Mouse (Mus musculus): ENCODE data around the gene Arid3a.

Gene Arid3a

DNA sequence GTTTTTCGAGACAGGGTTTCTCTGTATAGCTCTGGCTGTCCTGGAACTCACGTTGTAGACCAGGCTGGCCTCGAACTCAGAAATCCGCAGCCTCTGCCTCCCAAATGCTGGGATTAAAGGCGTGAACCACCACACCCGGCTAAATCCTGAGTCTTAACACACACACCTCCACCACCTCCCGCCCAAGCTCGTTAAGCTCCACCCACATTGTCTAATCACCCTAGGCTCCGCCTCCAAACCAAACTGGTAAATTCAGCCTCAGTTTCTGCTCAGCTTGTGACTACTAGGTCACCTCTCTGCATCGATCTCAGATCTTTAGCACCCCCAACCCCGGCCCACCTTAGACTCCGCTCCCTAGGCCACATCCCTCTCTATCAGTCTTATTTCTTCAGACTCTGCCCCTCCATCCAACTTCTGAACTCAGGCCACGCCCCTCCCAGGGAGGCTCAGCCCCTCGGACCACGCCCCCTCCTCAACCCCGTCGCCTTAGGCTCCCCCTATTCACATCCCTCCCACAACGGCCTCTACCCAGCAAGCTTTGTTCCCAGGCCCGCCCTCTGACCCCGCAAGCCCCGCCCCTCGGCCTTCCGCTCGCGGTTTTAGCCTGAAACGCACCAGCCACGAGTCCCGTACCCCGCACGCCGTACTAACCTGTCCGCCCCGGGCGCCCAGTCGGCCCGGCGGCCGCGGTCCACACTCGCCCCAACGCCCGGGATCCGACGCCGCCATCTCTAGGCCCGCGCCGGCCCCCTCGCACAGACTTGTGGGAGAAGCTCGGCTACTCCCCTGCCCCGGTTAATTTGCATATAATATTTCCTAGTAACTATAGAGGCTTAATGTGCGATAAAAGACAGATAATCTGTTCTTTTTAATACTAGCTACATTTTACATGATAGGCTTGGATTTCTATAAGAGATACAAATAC is 18.4 kb upstream of the Arid3a start, which contains the start of gene Med16:
Gene Med16, minus strand, starts transcription at position 757 of the 925 bp plus-strand sequence.
- DNase-seq (ENCODE audit: low spot score in 2 of 2), result peak; percentile 96

DNA sequence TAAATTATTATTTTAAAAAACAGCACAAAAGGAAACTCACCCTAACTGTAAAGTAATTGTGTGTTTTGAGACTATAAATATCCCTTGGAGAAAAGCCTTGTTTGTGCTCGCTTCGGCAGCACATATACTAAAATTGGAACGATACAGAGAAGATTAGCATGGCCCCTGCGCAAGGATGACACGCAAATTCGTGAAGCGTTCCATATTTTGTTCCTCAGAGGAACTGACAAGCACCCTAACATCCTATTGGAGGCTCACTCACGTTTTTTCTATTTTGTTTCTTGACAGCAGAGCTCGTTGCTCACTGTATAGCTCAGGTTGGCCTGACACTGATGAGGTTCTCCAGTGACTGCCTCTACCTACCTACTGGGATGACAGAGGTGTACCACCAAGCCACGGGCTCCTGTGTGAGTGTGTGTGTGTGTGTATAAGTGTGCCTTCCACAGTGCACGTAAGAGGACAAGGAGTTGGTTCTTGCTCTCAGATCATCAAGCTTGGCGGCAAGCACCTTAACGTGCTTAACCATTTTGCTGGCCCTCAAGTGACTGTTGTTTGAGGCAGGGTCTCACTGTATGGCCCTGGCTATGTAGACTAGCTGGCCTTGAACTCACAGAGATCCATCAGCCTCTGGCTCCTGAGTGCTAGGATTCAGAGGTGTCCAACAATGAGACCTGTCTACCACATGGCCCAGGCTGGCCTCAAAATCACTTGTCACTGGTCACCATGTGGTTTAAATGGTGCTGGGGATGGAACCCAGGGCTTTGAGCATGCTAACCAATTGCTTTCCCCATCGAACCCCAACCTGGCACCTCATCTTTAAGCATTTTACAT is 17.5 kb upstream of the Arid3a start:
- DNase-seq (ENCODE audit: low spot score in 2 of 2), result peak; percentile 47 to 62

DNA sequence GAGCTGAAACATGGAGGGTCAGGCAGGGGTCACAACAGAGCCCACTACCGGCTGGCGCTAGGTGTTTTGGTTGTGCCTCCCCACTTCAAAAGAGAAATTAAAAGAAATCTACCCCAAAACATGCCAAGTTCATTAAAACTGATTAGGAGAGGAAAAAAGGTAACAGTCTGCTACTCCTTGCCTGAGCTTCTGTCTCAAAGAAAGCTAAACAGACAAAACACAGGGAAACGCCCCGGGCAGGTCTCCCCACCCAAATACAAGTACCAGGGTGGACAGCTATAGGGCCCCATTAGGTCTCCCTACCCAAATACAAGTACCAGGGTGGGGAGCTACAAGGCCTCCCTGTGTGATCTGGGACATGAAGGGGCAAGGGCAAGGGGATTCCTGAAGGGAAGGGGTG is 16.3 kb upstream of the Arid3a start, which contains the start of gene Gm26602:
Gene Gm26602, plus strand, starts transcription at position 301 of the 400 bp plus-strand sequence.
- no peak for DNase-seq (ENCODE audit: low spot score in 2 of 2)

DNA sequence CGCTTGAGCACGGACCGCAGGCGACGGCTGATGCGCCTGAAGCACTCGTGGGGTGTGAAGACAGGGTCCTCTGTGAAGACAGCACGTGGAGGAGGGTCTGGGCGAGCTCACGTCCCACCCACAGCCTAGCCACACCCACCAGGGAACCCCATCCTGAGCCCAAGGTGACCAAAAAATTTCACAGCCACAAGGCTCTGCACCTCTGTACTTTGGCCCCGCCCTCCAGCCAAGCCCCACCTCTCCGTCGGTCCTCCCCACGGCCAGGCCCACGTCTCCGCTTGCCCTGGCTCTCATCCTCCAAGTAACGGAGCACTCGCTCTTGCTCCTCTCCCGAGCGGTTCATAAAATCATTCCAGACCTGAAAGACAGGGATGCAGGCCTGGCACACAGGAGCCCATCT is 14.4 kb upstream of the Arid3a start:
- no peak for DNase-seq (ENCODE audit: low spot score in 2 of 2)

DNA sequence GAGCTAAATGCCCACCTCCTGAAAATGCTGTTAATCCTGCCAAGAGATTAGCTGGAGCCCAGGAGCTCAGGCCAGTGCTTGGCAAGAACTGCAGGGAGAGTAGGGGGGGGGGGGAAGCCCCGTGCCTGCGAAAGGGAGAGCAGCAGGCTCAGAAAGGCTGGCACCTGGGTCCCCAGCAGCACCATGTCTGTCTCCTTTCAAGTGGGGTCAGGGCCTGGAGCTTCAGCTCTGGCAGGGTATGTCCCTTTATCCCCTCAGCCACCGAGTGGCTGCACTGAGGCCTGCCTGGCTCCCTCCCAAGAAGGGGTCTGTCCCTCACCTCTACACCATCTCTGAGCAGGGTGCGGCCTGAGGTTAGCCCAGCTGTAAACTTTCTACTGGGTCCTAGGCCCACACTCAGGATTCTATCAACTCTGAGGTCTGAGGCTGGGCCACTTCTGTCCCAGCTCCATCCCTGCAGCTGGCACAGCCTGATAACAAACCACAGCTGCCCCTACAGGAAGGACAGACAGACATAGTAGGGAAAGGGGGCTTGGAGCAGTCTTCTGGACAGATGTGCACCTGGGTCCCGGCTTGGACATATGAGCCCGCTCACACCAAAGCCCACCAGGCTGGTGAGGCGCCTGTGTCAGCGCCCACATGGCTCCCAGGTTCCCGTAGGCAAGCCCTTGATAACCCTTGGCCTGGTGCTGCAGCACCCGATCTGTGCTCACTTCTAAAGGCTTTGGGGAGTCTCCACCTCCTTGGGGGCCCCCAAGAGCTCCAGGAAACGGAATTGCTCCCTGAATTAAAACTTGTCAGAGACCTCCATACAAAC is 12.5 kb upstream of the Arid3a start:
- no peak for DNase-seq (ENCODE audit: low spot score in 2 of 2)

DNA sequence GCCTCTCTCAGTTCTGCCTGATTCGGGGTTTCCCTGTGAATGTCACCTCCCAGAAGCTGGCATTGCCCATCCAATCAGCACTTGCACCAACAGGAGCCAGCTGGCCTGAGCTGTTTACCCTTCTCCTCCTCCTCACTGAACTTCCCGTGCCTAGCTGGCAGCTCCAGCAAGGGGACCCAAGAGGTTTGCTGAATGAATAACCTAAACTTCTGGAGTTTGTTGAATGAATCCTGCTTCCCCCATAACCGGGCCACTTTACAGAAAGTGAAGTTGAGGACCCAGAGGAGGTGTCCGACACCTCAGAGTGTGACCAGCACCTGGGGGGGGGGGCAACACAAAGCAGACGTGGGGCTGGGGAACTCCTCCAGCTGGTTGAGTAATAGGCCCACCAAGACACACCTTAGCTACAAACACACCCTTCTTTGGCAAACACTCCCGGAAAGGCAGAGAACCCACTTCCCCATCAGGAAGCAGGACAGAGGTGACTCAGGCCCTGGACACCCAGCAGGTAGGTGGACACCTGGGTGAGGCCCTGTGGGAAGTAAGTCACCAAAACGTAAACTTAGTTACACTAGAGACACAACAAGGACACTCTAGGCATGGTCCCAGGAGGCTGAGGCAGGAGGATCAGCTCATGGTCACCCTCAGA is 11.8 kb upstream of the Arid3a start:
- DNase-seq (ENCODE audit: low spot score in 2 of 2), result no peak

DNA sequence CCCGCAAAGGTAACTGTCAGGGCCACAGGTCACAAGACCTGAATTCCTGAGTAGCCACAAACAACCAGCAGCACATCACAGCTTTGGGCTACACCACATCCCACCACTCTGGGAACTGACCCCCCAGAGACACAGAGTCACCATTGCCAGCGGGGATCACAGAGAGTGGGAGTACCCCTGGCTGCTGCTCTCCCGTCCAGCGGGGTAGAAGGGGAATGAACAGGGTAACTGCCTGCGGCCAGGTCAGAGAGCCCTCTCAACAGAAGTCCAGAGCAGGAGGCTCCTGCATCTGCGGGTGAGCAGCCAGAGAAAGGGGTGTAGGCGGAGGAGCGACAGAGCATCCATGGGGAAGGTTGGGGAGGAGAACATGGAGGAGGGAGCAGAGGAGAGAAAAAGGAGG is 10.8 kb upstream of the Arid3a start:
- DNase-seq (ENCODE audit: low spot score in 2 of 2), result no peak

DNA sequence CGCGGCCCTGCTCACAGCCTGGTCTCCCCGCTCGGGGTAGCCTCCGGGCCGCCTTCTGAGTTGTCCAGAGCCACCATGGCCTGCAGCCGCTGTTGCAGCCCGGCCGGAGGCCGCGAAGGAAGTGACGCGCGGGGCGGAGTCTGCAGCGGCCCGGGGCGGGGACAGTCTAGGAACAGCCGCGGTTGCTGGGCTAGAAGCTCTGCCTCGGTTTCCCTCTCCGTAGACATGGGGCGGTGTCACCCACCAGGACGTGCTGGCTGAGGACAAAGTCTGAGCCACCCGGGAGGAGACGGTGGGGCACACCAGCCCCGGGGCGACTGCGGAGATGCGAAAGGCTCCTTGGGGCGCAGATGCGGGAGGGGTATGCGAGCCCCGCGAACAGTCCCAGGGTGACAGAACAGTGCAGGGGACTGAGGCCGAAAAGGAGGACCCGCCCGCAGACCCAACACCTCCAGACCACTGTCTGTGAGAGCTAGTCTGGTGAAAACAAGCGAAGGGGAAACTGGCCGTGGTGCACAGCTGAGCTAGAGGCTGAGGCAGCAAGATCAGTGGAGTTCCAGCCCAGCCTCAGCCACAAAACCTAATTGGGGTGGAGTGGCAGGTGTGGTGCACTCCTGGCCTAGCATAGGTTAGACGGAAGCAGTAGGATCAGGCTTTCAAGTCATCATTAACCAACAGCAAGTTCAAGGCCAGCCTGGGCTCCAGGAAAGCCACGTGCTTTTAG is 9.9 kb upstream of the Arid3a start, which contains the start of gene Kiss1r:
Gene Kiss1r, plus strand, starts transcription at position 164 of the 724 bp plus-strand sequence.
- peak; percentile 85 to 87 for DNase-seq (ENCODE audit: low spot score in 2 of 2)

DNA sequence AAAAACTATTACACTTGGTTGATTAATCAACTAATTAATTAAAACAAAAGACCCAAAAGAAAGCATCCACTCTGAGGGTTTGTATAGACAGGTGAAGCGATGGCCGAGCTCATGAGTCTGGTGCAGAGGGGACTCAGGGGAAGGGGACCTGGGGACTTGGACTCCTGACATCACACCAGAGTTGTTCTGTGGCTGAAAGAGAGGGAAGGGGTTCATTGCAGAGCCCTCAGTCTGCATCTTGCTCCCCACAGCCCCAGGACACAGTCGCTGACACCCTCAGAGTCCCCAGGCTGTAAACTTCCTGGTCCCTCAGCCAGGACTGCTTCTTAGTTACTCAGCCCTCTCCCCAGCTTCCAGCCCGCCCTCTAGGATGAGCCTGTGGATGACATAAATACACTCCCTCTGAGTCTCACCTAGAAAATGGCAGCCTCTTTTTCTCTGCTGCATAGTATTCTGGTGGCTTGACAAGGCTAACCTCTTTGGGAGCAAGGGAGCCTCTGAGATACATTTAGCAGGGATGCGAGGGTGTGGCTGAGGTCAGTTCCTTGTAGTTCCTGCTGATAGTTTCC is 9.2 kb upstream of the Arid3a start:
- no peak for DNase-seq (ENCODE audit: low spot score in 2 of 2)

DNA sequence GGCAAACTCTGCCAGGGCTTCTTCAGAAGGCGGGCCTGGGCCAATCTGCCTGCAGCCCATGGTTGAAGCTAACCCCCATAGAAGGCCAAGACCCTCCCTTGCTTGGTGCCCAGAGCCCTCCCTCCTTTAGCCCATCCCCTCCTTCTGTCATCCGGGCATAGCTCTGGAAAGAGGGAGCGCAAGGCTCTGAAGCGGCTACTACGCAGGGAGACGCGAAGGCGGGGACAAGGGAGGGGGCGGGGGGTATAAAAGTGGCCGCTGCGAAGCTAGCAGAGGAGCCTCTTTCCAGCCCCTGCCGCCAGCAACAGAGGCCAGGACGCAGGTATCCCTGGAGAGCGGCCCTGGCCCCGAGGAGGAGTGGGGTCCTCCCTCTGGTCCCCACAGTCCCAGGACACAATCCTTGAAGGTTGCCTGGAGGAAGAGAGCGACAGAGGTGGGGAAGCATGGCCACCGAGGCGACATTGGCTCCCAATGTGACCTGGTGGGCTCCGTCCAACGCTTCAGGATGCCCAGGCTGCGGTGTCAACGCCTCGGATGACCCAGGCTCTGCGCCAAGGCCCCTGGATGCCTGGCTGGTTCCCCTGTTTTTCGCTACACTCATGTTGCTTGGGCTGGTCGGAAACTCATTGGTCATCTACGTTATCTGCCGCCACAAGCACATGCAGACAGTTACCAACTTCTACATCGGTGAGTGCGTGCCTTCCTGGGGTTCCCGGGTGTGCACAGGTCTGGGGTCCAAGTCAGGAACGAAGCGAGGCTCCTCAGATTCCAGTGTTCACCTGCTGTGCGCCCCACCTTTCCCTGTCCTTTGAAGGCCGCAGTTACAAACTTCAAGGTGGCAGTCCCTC is 8.4 kb upstream of the Arid3a start:
- no peak for DNase-seq (ENCODE audit: low spot score in 2 of 2)

DNA sequence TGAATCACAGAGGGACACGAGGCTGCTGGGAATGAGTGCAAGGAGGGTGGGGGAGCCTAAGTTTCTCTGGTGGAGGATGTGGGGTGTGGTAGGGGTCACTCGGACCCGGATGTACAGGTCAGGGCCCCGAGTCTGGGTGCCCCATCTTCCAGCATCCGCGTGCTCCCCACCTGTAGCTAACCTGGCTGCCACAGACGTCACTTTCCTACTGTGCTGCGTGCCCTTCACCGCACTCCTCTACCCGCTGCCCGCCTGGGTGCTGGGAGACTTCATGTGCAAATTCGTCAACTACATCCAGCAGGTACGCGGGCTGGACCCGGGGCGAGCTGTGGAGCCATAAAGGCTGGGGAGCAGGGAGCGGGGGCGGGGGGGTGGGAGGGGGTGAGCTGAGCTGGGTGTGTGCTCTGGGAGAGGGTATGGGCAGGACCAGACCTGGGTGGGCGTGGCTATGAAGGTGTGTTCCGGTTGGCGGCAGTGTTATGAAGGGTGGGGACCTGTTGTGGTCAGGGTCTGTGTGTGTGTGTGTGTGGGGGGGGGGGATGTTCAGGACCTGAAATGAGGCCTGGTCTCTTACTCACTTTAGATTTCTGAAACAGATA is 7.5 kb upstream of the Arid3a start:
- no peak for DNase-seq (ENCODE audit: low spot score in 2 of 2)

DNA sequence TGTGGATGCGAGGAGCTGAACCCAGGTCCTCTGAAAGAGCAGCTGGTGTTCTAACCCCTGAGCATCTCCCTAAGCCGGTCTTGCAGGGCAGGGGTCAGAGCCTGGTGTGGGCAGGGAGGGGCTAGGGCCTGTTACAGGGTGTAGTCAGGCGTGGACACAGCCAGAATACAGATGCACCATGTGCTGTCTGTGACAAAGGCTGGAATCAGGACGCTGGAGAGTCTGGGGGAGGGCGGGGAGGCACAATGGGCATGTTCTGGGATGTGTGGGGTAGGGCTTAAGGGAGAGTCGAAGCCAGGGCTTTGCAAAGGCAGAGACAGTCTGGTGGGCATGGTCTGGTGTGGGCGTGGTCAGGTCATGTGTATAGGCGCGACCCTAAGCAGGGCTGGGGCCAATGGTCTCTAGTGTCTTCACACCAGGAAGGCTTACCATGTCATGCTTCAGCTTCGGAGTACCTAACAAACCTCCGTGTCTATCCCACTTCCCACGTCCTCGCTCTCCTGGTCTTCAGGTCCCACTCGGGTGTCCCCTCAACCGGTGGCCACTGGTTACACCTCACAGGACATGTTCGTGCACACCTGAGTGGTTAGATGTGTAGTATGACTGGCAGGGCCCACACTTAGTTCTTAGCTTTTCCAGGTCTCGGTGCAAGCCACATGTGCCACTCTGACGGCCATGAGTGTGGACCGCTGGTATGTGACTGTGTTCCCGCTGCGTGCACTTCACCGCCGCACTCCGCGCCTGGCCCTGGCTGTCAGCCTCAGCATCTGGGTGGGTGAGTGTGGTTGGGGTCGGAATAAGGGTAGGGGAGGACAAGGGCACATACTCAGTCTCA is 6.6 kb upstream of the Arid3a start:
- DNase-seq (ENCODE audit: low spot score in 2 of 2), result no peak

DNA sequence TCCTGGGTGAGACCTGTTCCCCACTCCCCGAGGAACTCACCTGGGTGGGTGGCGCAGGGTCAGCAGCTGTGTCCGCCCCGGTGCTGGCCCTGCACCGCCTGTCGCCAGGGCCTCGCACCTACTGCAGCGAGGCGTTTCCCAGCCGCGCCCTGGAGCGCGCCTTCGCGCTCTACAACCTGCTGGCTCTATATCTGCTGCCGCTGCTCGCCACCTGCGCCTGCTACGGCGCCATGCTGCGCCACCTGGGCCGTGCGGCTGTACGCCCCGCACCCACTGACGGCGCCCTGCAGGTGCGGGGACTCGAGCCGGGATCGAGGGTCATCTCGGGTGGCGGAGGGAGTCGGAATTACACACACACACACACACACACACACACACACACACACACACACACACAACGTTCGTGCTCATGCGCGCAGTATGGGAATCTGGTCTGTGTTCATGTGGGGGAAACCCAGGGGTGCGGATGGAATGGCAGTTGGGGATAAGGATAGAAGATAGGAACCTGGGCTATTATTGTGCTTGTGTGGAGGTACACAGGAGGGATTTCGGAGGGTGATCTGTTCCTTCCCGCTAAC is 5.8 kb upstream of the Arid3a start, which contains the start of gene R3hdm4:
Gene R3hdm4, minus strand, starts transcription at position 251 of the 578 bp plus-strand sequence.
- no peak for DNase-seq (ENCODE audit: low spot score in 2 of 2)

DNA sequence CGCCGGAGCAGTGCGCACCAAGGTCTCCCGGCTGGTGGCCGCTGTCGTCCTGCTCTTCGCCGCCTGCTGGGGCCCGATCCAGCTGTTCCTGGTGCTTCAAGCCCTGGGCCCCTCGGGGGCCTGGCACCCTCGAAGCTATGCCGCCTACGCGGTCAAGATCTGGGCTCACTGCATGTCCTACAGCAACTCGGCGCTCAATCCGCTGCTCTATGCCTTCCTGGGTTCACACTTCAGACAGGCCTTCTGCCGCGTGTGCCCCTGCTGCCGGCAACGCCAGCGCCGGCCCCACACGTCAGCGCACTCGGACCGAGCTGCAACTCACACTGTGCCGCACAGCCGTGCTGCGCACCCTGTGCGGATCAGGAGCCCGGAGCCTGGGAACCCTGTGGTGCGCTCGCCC is 5.3 kb upstream of the Arid3a start:
- DNase-seq (ENCODE audit: low spot score in 2 of 2), result no peak

DNA sequence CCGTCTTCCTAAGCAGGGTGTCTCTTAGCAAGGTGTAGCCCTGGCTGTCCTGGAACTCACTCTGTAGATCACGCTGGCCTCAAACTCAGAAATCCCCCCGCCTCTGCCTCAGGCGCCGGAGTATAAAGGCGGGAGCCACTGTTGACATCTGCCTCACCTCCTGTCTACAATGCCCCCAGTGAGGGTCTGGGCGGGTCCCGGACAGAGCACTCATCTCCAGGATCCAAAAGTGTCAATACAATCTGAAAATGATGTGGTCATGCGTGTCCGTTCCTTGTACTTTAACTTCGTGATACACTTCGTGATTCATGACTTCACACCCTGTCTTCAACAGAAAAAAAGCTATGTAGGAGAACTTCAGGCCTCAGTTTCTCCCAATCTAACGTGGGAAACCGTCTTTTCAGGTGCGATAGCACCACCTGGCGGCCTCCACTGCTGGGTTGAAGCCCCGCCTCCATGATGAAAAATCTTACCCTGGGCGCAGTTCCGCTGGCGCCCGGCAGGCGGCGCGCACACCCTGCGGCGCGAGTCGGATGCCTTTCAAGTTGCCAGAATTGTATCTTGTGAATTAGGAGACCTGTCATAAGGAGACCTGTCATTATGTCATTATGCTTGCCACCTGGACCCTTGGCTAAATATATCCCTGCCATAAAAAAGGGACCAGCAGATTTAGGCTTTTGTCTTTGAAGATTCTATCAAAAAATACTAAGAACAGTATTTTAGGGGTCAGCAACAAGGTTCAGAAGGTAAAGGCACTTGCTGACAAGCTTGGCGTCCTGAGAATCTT is 1.7 kb upstream of the Arid3a start:
- DNase-seq (ENCODE audit: low spot score in 2 of 2), result peak; percentile 86 to 93

DNA sequence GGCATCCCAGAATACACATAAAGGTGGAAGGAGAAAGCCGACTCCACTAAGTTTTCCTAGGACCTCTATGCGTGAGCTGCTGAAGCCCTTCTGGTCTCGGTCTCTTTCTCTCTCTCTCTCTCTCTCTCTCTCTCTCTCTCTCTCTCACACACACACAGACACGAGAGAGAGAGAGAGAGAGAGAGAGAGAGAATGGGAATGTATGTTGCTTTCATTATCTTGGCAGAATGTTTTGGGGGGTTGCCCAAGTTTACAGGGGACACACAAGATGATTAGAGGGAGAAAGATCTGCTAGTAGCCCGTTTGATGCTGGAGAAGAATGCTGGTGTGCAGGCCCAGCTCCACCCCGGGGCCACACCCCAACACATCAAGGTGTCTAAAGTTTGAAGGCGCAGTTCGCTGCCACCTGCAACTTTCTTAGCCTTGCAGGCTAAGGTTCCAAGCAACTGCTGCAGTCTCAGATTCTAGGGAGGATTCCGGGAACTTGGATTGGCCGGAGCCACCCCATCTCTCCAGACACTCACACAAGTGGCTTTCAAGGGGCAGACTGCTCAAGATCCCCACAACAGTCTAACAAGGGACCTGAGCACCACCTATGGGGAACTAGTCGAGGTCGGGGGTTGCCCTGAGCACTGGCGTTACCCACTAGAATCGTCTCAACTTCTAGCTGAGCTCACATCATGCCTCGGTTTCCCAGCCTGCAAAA is 905 bp upstream of the Arid3a start:
- DNase-seq (ENCODE audit: low spot score in 2 of 2), result peak in 1 of 2 experiments; percentile 62

Data from spleen, postnatal 36 days (tissue).